Mouse (Mus musculus) liver, embryonic 11.5 days (tissue): ENCODE data around the gene Mterf1b. TPM values are rescaled to one million over a fixed set of nuclear protein-coding genes. Genes with fewer than 3 reads are reported as not detected.

ENCODE experiments used
- ATAC-seq: fragments of 200-750 bp; cut with Nextera tagmentation; replicated peaks from 2 replicates; pipeline ENCODE4 v1.8.0; 2017; ENCODE audit warnings: moderate number of reproducible peaks, mild to moderate bottlenecking, moderate TSS enrichment, moderate library complexity; ENCODE audit not compliant: low FRiP score
- DNase-seq: peaks from one replicate; pipeline ENCODE4 v3.0.0-alpha.2; 2017; ENCODE audit warnings: low spot score
- H3K27ac ChIP-seq: fragments of 300-500 bp; sonication (generic); 2 replicates; pipeline ENCODE4 v1.5.1; 2014; ENCODE audit warnings: mild to moderate bottlenecking, low read depth, low read length, control low read depth
- H3K27me3 ChIP-seq: fragments of 300-500 bp; sonication (generic); replicated peaks from 2 replicates; pipeline ENCODE4 v1.6.1; 2014; ENCODE audit warnings: low read length, mixed read lengths; ENCODE audit not compliant: control insufficient read depth, insufficient read depth
- H3K36me3 ChIP-seq: fragments of 300-500 bp; sonication (generic); 2 replicates; pipeline ENCODE4 v1.6.1; 2014; ENCODE audit warnings: mild to moderate bottlenecking, low read length, moderate library complexity, mixed read lengths; ENCODE audit not compliant: control insufficient read depth, insufficient read depth
- H3K4me1 ChIP-seq: fragments of 300-500 bp; sonication (generic); replicated peaks from 2 replicates; pipeline ENCODE4 v1.6.1; 2014; ENCODE audit warnings: low read length, mixed read lengths; ENCODE audit not compliant: control insufficient read depth, insufficient read depth
- H3K4me2 ChIP-seq: fragments of 300-500 bp; sonication (generic); 2 replicates; pipeline ENCODE4 v1.6.1; 2014; ENCODE audit warnings: mild to moderate bottlenecking, control low read depth, moderate library complexity
- H3K4me3 ChIP-seq: fragments of 300-500 bp; sonication (generic); 2 replicates; pipeline ENCODE4 v1.5.1; 2014; ENCODE audit warnings: low read depth, low read length, control low read depth
- H3K9ac ChIP-seq: fragments of 300-500 bp; sonication (generic); 2 replicates; pipeline ENCODE4 v1.6.1; 2014; ENCODE audit warnings: low read depth, low read length, control low read depth
- H3K9me3 ChIP-seq: fragments of 300-500 bp; sonication (generic); 2 replicates; pipeline ENCODE4 v1.6.1; 2016; ENCODE audit warnings: low read length, inconsistent platforms, mixed read lengths; ENCODE audit not compliant: control insufficient read depth
- WGBS: fragments of 180-500 bp; shearing (Covaris S2); extraction: QIAGEN DNeasy Blood & Tissue Kit; methylation state at CpG from one replicate; pipeline ENCODE4 v1.1.7; 2014; 5-methylcytosine and 5-hydroxymethylcytosine counted together
- polyA plus RNA-seq: library from polyadenylated mRNA; unstranded; fragments of >200 nt; fragmentation: Nextera tagmentation; extraction: Ambion mirVana; gene quantifications from 2 replicates; pipeline ENCODE4 v1.2.1, GENCODE M21; 2014

Mterf1b gene
- polyA plus RNA-seq, 1 experiment from 2014 or later, result 5.4 TPM

DNA sequence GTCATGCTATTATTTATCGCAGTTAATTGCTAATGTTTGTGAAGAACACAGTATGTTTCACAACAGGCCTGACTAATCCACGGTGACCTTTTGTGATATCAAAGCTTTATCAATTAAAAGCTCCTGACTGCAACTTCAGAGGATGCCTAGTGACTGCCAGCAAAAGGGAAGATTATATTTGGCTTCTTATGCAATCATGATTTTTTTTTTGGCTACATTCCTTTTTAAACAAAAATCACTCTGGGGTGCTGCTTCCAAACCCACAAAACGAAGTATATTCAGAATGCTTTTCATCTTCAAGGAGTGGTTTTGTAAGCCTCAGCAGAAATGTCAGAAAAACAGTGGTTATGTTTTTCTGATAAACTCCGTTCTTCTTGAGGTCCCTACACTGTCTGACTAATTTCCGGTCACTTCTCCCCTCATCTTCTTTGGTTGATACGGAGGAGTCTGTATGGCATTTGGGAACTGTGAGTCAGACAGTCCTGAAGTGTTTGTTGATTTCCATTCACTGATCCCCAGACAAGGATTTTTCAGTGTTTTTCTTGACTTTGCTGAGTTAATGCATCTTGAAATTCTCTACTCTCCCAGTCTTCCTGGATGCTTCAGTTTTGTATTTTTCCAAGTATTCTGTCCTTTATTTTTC lies 29.9 kb downstream of the Mterf1b start:
- no peak for DNase-seq
- H3K27me3 ChIP-seq, result no peaks in the 10 kb centered on the region
- no peak overlapping the region for H3K4me2 ChIP-seq
- no peak overlapping the region for H3K27ac ChIP-seq
- no peaks in the 10 kb centered on the region for H3K4me1 ChIP-seq
- WGBS, result 68% methylated on average over 6 of the region's 6 CpGs
- H3K9me3 ChIP-seq, result no peaks in the 10 kb centered on the region
- no peak for ATAC-seq
- H3K4me3 ChIP-seq, result no peak overlapping the region
- no peaks in the 10 kb centered on the region for H3K36me3 ChIP-seq
- H3K9ac ChIP-seq, result no peak overlapping the region

DNA sequence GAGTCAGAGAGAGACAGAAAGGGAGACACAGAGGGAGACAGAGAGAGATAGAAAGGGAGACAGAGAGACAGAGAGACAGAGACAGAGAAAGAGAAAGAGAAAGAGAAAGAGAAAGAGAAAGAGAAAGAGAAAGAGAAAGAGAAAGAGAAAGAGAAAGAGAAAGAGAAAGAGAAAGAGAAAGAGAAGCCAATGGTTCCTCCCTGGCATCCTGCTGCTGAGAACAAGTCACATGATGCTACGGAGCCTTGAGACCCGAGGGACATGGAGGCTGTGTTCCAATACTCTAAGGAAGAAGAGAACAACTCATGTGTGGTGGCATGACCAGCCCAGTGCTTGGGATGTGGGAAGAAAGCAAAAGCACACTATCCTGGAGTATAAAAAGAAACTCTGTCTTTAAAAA lies 40.0 kb downstream of the Mterf1b start:
- Histone ChIP-seq H3K4me2 (no peak overlapping the region), H3K4me3 (no peak overlapping the region), H3K27me3 (no peaks in the 10 kb centered on the region), H3K36me3 (no peaks in the 10 kb centered on the region), H3K9me3 (no peaks in the 10 kb centered on the region), H3K4me1 (no peaks in the 10 kb centered on the region), H3K27ac (no peak overlapping the region), H3K9ac (no peak overlapping the region)
- WGBS, result 73% methylated on average over 2 of the region's 2 CpGs
- ATAC-seq (no peak), DNase-seq (no peak)

DNA sequence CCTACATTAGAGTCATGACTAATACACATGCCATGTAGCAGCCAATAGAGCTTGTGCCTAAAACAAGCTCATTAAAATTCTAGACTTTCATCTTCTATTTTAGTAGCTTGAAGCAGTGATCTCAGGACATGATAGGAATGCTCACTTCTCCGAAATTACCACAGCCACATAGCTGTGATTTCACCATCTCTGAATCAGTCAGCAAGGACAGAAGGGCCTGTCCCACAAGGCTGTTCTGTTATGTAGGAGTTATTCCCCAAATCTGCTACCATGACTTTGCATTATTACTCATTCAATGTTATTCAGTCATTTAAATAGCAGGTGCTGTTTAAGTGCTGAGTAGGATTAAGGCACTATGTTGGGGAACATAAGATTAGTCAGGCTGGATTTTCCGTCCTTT lies 42.3 kb downstream of the Mterf1b start:
- no peak for DNase-seq

DNA sequence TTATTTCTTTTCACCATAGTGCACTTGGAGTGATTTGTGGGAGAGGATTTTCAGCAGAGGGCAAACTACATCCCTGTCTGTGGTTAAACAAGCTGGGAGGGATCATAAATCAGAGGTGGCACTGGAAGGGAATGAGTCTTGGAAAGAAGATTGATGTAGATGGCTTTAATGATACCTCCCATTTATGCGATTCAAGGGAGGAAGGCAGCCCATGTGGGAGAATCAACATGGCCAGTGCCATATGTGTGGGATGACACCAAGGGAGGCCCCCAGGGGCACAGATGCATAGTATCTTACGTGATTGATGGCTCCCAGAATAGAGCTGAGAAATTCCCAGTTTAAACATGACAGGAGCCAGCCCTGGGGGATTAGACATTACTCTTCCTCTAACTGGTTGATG lies 48.0 kb downstream of the Mterf1b start:
- no peaks in the 10 kb centered on the region for H3K36me3 ChIP-seq
- H3K9me3 ChIP-seq, result no peaks in the 10 kb centered on the region
- no peak overlapping the region for H3K4me3 ChIP-seq
- WGBS, result 57% methylated on average over 2 of the region's 2 CpGs
- no peaks in the 10 kb centered on the region for H3K4me1 ChIP-seq
- DNase-seq (no peak), ATAC-seq (no peak)
- H3K9ac ChIP-seq, result no peak overlapping the region
- H3K27me3 ChIP-seq, result no peaks in the 10 kb centered on the region
- H3K27ac ChIP-seq, result no peak overlapping the region
- no peak overlapping the region for H3K4me2 ChIP-seq

More for the DNA sequence above, 42.3 kb downstream of the Mterf1b start:
- no peaks in the 10 kb centered on the region for H3K36me3 ChIP-seq
- H3K9me3 ChIP-seq, result no peaks in the 10 kb centered on the region
- H3K9ac ChIP-seq, result no peak overlapping the region
- H3K27ac ChIP-seq, result no peak overlapping the region
- WGBS, result 71% methylated on average over 2 of the region's 2 CpGs
- H3K4me2 ChIP-seq, result no peak overlapping the region
- ATAC-seq, result no peak
- no peak overlapping the region for H3K4me3 ChIP-seq
- H3K27me3 ChIP-seq, result no peaks in the 10 kb centered on the region
- no peaks in the 10 kb centered on the region for H3K4me1 ChIP-seq

DNA sequence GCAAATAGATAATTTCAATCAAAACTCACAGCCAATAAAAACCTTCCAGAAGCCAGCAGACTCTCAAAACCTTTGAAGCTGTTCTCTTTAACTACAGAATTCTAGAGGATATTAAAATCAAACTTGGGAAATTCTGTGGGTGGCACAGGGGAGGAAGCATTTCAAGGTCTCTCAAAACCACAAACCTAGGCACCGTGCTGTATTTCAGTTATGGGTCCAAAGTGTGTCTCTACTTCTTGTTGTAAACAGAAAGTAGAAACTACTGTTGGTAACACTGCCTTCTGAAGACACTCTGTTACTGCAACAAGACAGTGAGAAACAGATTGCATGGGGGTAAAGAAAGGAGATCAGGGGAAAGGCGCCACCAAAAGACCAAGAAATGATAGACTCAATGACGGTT lies 52.8 kb downstream of the Mterf1b start:
- WGBS, result 63% methylated on average over 3 of the region's 3 CpGs
- H3K36me3 ChIP-seq, result no peaks in the 10 kb centered on the region
- no peak overlapping the region for H3K4me2 ChIP-seq
- no peak for DNase-seq
- no peak overlapping the region for H3K27ac ChIP-seq
- no peak overlapping the region for H3K4me3 ChIP-seq
- H3K9ac ChIP-seq, result no peak overlapping the region
- H3K27me3 ChIP-seq, result no peaks in the 10 kb centered on the region
- no peak for ATAC-seq
- no peaks in the 10 kb centered on the region for H3K9me3 ChIP-seq
- no peaks in the 10 kb centered on the region for H3K4me1 ChIP-seq

DNA sequence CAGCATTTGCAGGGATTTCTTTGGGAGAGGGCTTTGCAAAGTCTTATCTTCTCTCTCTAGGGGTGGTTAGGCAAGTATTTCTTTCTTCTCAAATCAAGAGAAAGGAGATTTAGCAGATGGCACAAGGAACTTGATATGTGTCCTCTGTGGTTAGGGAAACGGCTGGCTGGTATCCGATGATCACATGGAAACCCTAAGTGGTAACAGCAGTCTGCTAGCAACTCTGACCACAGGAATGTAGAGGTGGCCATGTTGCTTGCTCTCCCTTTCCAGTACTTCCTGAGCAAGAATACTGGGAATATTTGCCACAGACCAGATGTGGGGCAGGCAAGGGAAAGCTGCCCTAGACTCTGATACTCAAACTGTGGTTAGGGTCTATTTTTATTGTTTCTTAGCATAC lies 53.9 kb downstream of the Mterf1b start:
- no peaks in the 10 kb centered on the region for H3K9me3 ChIP-seq
- WGBS, result 26% methylated on average over 2 of the region's 2 CpGs
- no peaks in the 10 kb centered on the region for H3K27me3 ChIP-seq
- no peaks in the 10 kb centered on the region for H3K36me3 ChIP-seq
- H3K4me3 ChIP-seq, result no peak overlapping the region
- no peak overlapping the region for H3K27ac ChIP-seq
- ATAC-seq (no peak), DNase-seq (no peak)
- H3K4me1 ChIP-seq, result no peaks in the 10 kb centered on the region
- H3K4me2 ChIP-seq, result no peak overlapping the region
- H3K9ac ChIP-seq, result no peak overlapping the region

Other genes starting within 250 kb of the Mterf1b start
- gene Cyp51, start 87.6 kb upstream of the Mterf1b start, polyA plus RNA-seq, result 70.9 and 75.4 TPM in 2 replicates